Mouse (Mus musculus) frontal cortex, postnatal 10 days (tissue): Measurements from ENCODE around the gene Mrpl30.

ENCODE experiments used
- DNase-seq, 2 experiments: peaks; one replicate each; pipeline ENCODE4 v3.0.0; 2022; ENCODE audit warnings: low spot score in 2 of 2, mixed read lengths in 1 of 2

Gene Mrpl30

GRCm38 (mm10) chr1:37890025-37890652 is at the start of gene Mrpl30, which contains the start of gene Mitd1:
TSS of gene Mrpl30 (plus strand) at chr1:37890477.
TSS of gene Mitd1 (minus strand) at chr1:37890411.
- peak; percentile 81 to 88 for DNase-seq

GRCm38 (mm10) chr1:37846878-37847277 is 43.4 kb upstream of the Mrpl30 start:
- DNase-seq, result no peak

- no peak for DNase-seq
Measured at GRCm38 (mm10) chr1:37850696-37851095, 39.6 kb upstream of the Mrpl30 start.

GRCm38 (mm10) chr1:37864511-37865400 is 25.5 kb upstream of the Mrpl30 start:
- DNase-seq, result peak; percentile 99

GRCm38 (mm10) chr1:37865401-37866215 is 24.7 kb upstream of the Mrpl30 start:
- DNase-seq, result no peak

GRCm38 (mm10) chr1:37866286-37866685 is 24.0 kb upstream of the Mrpl30 start, which contains the start of gene Tsga10:
TSS of gene Tsga10 (minus strand) at chr1:37866429.
- DNase-seq, result no peak

- no peak for DNase-seq
Measured at GRCm38 (mm10) chr1:37867056-37867455, 23.2 kb upstream of the Mrpl30 start.

- no peak for DNase-seq
Measured at GRCm38 (mm10) chr1:37867684-37868322, 22.5 kb upstream of the Mrpl30 start.

- DNase-seq, result no peak
Measured at GRCm38 (mm10) chr1:37868640-37869039, 21.6 kb upstream of the Mrpl30 start.

GRCm38 (mm10) chr1:37869362-37869761 is 20.9 kb upstream of the Mrpl30 start:
- no peak for DNase-seq

GRCm38 (mm10) chr1:37871704-37872103 is 18.6 kb upstream of the Mrpl30 start, which contains the start of gene Lipt1:
TSS of gene Lipt1 (plus strand) at chr1:37871738.
- DNase-seq, result no peak

GRCm38 (mm10) chr1:37872131-37873067 is 17.9 kb upstream of the Mrpl30 start:
- peak; percentile 74 to 83 for DNase-seq

- DNase-seq, result no peak
Measured at GRCm38 (mm10) chr1:37873157-37873556, 17.1 kb upstream of the Mrpl30 start.

- no peak for DNase-seq
Measured at GRCm38 (mm10) chr1:37877736-37878460, 12.4 kb upstream of the Mrpl30 start.

- DNase-seq, result no peak
Measured at GRCm38 (mm10) chr1:37883411-37883810, 6.9 kb upstream of the Mrpl30 start.

GRCm38 (mm10) chr1:37884451-37884850 is 5.8 kb upstream of the Mrpl30 start:
- DNase-seq, result no peak

- DNase-seq, result no peak
Measured at GRCm38 (mm10) chr1:37889206-37889605, 1.1 kb upstream of the Mrpl30 start.

- no peak for DNase-seq
Measured at GRCm38 (mm10) chr1:37891400-37891799, 1.1 kb downstream of the Mrpl30 start.

GRCm38 (mm10) chr1:37894606-37895005 is 4.3 kb downstream of the Mrpl30 start:
- no peak for DNase-seq

- no peak for DNase-seq
Measured at GRCm38 (mm10) chr1:37899816-37900215, 9.5 kb downstream of the Mrpl30 start.
